Mouse (Mus musculus) brain, embryonic 18.5 days (tissue): ENCODE data around the gene Hesx1.
"Not testable (repeated sequence)": the region's sequence is repeated elsewhere in the genome, so short reads cannot be mapped to it uniquely, and the experiment has no call there.

ENCODE experiments used
- DNase-seq: peaks from one replicate; pipeline ENCODE4 v3.0.0-alpha.2; 2012; ENCODE audit warnings: low read depth, low spot score

Gene Hesx1

GRCm38 (mm10) chr14:26994211-26994741 is at the start of gene Hesx1:
Gene Hesx1 (plus strand): TSS chr14:26994416.
- no peak for DNase-seq

- not testable (repeated sequence) for DNase-seq
These were observed 38.1 kb upstream of the Hesx1 start for GRCm38 (mm10) chr14:26956139-26956538.

GRCm38 (mm10) chr14:26960518-26960917 is 33.7 kb upstream of the Hesx1 start:
- no peak for DNase-seq

- DNase-seq, result no peak
These were observed 25.1 kb upstream of the Hesx1 start for GRCm38 (mm10) chr14:26969164-26969563.

- DNase-seq, result peak; percentile 37
These were observed 24.3 kb upstream of the Hesx1 start for GRCm38 (mm10) chr14:26969856-26970407.

GRCm38 (mm10) chr14:26970439-26970932 is 23.7 kb upstream of the Hesx1 start:
- DNase-seq, result peak; percentile 80

- DNase-seq, result no peak
These were observed 23.0 kb upstream of the Hesx1 start, which contains the start of gene Appl1 for GRCm38 (mm10) chr14:26971106-26971789. Gene Appl1 (minus strand): TSS chr14:26971232.

- DNase-seq, result no peak
These were observed 21.1 kb upstream of the Hesx1 start for GRCm38 (mm10) chr14:26973089-26973488.

GRCm38 (mm10) chr14:26975490-26975889 is 18.7 kb upstream of the Hesx1 start:
- DNase-seq, result no peak

- DNase-seq, result peak; percentile 37
These were observed 18.0 kb upstream of the Hesx1 start for GRCm38 (mm10) chr14:26976212-26976611.

- DNase-seq, result no peak
These were observed 16.7 kb upstream of the Hesx1 start for GRCm38 (mm10) chr14:26977500-26977899.

- DNase-seq, result no peak
These were observed 14.4 kb upstream of the Hesx1 start for GRCm38 (mm10) chr14:26979808-26980207.

- no peak for DNase-seq
These were observed 13.2 kb upstream of the Hesx1 start for GRCm38 (mm10) chr14:26981021-26981420.

GRCm38 (mm10) chr14:26981494-26982149 is 12.6 kb upstream of the Hesx1 start:
- DNase-seq, result no peak

- no peak for DNase-seq
These were observed 12.1 kb upstream of the Hesx1 start for GRCm38 (mm10) chr14:26982150-26982530.

GRCm38 (mm10) chr14:26988694-26989093 is 5.5 kb upstream of the Hesx1 start:
- no peak for DNase-seq

- DNase-seq, result no peak
These were observed 2.6 kb upstream of the Hesx1 start for GRCm38 (mm10) chr14:26991622-26992021.

- DNase-seq, result no peak
These were observed 789 bp upstream of the Hesx1 start for GRCm38 (mm10) chr14:26993427-26993826.

- no peak for DNase-seq
These were observed 2.0 kb downstream of the Hesx1 start for GRCm38 (mm10) chr14:26996257-26996656.

GRCm38 (mm10) chr14:27000386-27000785 is 6.2 kb downstream of the Hesx1 start:
- DNase-seq, result no peak

GRCm38 (mm10) chr14:27004906-27005305 is 10.7 kb downstream of the Hesx1 start:
- no peak for DNase-seq

GRCm38 (mm10) chr14:27005937-27006336 is 11.7 kb downstream of the Hesx1 start:
- no peak for DNase-seq
